Mouse (Mus musculus) gonadal fat pad, adult 2 months (tissue): ENCODE results near the gene Vsig10. TPM values are rescaled to one million over a fixed set of nuclear protein-coding genes. Genes with fewer than 3 reads are reported as not detected.
"Not testable (repeated sequence)": the region's sequence is repeated elsewhere in the genome, so short reads cannot be mapped to it uniquely, and the experiment has no call there.

Source experiments
- DNase-seq: peaks from one replicate; pipeline ENCODE4 v3.0.0-alpha.2; 2012; ENCODE audit warnings: low read depth
- polyA plus RNA-seq: library from polyadenylated mRNA; depleted of rRNA; stranded (reverse); fragments of >200 nt; gene quantifications from 2 replicates; pipeline ENCODE4 v1.2.3, GENCODE M21; 2012; rRNA removed

Vsig10 gene
- polyA plus RNA-seq: 16.7 and 20.7 TPM in 2 replicates

DNA sequence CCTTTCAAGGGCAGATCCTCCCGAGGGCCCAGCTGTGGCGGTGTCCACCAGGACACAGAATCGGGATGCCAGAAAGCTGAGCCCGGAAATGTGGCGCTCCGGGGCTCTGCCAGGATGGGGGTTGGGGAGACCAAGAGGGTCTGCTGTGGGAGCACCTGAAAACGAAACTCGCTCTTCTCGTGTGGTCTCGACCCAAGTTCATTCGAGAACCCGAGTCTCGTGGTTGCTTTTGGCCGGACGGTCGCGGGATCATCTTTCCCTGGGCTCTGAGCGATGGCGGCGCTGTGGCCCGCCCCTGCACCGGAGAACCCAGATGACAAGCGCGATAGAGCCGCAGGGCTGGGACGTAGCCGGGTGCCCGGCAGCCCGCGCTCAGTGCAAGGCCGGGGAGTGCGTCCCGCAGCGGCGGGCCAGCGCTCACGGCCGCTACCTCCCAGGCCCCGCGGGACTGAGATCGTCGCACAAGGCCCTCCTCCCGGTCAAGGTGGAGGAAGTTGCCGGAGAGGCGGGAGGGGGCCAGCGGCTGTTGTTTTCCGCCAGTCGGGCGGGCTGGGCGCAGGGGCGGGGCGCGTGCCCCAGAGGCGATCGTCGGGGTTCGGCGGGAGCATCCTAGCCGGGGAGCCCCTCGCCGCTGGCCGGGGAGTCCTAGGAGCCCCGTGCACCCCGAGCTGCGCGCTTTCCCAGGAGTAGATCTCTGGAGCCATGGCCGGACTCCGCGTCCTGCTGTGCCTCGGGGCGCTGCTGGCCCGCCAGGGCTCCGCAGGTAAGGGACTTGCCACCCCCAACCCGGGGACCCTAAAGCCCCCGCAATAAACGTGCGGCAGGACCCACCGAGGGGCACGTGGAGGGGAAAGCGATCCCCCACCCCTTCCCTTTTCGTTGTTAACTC is at the start of gene Vsig10:
Gene Vsig10 (plus strand): TSS at position 343 of the 889 bp plus-strand sequence.
- no peak for DNase-seq

GRCm38 (mm10) chr5:117269395-117269794 is 49.5 kb upstream of the Vsig10 start:
- no peak for DNase-seq

DNA sequence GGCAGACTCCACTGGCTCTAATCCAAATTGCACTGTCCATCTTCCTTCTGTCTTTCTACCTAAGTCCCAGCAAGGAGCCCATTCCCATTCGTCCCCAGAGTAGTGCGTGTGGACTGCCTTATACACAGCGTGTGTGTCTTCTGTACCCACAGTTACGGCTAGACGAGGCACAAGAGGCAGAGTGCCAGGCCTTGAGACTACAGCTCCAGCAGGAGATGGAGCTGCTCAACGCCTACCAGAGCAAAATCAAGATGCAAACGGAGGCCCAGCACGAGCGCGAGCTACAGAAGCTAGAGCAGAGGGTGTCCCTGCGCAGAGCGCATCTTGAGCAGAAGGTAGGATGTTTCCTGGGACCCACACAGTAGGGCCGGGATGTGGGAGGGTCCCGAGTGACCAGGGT is 46.9 kb upstream of the Vsig10 start:
- DNase-seq: no peak

DNA sequence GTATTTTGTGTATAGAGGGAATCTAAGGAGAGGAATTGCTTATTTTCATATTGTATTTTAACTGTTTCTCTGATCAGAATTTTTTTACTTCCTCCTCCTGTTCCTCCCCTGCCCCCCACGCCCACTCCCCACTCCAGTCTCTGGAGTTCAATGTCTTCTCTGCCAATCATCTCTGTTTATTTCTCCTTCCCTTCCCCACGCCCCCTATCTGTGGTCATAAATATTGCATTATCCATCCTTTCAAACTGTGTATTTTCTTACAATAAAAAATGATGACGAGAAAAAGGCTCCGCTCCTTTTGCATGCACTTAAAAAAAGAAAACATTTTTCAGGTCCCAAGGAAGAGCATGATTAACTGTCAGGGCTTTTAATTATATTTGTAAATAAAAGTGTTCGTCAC is 44.1 kb upstream of the Vsig10 start:
- no peak for DNase-seq

- DNase-seq: no peak
Measured at GRCm38 (mm10) chr5:117277784-117278183, 41.1 kb upstream of the Vsig10 start.

DNA sequence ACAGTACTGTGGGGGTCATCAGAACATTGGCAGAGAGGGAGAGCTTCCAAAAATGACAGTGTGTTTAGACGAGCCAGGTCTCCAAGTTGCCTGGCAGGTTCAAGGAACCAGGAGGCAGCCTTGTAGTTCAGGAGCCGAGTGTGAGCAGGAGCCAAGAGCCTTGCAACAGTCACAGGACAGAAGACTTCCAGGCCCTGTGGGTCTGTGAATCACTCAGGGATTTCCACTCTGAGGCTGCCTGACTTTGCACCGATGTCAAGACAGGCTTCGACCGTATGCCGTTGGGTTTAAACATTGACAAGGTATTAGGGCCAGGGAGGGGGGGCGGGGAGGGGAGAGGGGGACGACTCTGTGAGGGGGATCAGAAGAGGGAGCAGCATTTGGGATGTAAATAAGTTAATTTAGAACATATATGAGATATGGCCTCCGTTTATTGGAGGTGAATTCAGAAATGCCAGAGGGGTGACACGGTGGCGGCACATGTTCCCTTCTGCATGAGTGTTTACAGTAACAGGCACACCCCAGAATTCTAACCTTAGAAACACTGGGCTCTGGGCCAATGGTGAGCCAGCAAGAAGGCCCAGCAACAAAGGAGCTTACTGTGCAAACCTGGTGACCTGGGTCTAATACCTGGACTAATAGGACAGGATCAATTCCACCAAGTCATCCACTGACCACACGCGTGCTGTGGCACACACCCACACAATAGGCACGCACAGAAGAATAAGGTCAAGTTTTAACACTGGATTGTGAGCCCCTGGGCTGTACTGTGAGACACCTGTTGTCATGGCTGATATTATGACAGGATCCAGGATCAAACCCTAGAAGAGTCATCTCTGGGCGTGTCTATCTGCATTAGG is 39.8 kb upstream of the Vsig10 start:
- DNase-seq: peak; percentile 69

DNA sequence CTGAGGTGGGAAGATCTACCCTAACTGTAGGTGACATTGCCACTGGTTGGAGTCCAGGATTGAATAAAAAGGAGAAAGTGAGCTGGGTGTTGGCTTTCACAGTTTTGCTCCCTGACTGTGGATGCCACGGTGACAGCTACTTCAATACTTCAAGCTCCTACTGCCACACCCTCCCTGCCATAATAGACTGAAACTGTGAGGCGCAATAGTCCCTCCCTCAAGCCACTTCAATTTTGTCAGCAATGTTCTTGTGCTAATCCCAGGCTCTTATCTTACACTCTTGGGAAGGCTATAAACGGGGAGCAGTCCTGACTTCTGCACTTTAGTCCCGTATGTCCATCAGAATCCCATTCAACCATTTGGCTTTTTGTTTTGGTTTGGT is 39.2 kb upstream of the Vsig10 start:
- DNase-seq: no peak

- no peak for DNase-seq
Measured at GRCm38 (mm10) chr5:117281536-117281935, 37.3 kb upstream of the Vsig10 start.

DNA sequence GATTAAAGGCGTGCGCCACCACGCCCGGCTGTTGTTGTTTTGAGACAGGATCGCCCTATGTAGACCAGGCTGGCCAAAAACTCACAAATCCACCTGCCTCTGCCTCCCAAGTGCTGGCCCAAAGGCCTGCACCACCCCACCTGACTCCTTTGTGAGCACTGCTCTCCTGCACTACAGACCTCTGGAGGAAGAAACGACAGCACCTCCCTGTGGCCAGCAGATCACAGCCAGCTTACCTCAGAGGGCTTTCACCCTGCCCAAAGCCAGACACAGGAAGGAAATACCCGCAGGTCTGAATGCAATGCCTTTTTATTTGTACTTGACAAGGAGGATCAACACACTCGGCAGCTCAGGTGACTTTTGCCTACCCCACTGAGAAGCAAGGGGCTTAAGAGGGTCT is 36.5 kb upstream of the Vsig10 start:
- DNase-seq: no peak

GRCm38 (mm10) chr5:117284029-117284428 is 34.9 kb upstream of the Vsig10 start:
- DNase-seq: no peak

DNA sequence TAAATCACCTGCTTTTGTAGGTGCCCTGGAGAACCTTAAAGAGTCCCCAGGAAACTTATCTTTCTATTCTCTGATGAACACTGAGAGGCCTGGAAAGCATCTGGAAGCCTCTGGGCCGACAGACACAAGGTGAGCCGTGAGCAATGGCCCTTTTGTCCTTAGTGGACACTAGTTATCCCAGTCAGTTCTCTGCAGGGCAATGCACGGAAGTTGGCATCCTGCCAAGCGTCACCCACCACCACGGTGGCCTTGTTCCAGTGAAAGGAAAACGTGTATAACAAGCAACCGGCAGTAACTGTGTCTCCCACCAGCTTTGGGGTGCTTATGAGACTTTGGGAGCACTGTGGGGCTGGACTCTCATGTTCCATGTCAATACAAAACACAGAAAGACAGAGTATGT is 34.2 kb upstream of the Vsig10 start:
- no peak for DNase-seq

GRCm38 (mm10) chr5:117285266-117285665 is 33.6 kb upstream of the Vsig10 start:
- no peak for DNase-seq

DNA sequence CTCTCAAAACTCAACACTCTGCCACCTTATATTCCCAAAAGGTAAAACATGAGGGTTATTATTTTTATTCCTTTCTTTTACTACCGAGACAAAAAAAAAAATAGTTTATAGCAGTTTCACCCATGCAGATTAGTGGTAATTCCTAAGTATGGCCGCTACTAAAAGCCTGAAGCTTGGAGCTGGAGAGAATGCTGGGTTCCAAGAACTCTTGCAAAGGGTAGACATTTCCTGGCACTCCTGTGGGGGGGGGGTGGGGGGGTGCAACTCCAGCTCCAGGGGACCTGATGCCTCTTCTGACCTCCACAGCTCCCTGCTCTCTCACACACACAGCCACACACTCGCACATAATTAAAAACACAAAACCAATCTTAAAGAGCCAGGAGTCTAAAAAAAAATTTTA is 32.6 kb upstream of the Vsig10 start:
- DNase-seq: no peak

DNA sequence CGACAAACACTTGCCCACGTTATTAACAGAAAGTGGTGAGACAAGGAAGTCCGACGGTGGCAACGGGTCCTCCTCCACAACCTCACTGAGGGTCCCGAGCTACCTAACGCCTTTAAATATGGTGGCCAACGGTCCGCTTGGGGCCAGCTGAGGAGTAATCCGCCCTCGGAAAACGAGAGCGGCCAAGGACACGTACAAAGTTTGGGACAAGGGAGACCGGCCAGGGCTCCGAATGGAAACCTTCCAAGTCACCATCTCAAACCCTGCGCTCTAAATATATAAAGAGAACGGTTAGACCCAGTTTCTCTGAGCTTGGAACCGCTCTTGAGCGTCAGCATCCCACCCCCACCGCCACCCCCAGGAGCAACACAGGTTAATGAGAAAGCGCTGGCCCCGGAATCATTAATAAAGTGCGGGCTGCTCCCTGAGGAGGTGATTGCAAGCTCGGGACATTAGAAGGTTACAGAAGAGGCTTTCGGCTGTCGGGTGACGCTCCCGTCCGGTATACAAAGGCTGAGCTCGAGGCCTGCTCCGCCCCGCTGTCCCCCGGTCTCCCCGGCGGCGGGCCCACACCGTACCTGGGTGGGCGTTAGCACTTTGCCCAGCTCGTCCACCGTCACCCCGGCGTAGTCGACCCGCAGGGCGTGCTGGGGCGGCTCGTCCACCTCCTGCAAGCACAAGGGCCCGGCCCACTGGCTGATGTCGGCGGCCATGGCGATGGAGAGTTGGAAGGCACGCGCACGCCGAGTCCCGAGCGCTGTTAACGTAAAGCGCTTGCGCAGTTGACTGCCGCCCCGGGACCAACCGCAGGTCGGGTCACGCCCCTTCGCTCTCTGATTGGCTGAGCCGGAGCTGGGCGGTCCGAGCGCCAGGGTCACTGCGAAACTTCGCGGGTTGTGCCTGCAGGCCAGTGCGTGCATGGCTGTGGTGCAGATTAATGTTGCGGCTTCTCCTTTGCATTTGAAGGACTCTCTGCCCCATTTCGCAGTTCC is 31.8 kb upstream of the Vsig10 start, which contains the start of gene Pebp1:
Gene Pebp1 (minus strand): TSS at position 795 of the 992 bp plus-strand sequence.
- no peak for DNase-seq

DNA sequence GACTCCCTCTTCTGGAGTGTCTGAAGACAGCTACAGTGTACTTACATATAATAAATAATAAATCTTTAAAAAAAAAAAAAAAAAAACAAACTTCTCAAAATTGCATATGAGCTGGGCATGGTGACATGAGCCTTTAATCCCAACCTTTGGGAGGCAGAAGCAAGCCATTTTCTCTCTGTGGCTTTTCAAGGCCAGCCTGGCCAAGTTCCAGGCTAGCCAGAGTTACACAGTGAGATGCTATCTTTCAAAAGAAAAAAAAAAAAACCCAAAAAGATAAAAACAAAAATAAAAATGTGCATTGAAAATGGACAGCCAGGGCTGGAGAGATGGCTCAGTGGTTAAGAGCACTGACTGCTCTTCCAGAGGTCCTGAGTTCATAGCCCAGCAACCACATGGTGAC is 29.2 kb upstream of the Vsig10 start:
- no peak for DNase-seq

DNA sequence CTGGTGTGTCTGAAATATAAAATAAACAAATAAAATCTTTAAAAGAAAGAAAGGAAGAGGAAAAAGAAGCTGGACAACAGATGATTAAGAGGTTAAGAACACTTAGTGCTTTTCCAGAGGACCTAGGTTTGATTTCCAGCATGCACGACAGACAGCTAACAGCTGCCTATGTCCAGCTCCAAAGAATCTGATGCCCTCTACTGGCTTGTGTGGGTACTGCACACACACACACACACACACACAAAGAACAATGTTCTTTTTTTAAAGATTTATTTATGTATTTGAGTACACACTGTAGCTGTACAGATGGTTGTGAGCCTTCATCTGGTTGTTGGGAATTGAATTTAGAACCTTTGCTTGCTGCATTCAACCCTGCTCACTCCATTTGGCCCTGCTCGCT is 28.8 kb upstream of the Vsig10 start:
- no peak for DNase-seq

DNA sequence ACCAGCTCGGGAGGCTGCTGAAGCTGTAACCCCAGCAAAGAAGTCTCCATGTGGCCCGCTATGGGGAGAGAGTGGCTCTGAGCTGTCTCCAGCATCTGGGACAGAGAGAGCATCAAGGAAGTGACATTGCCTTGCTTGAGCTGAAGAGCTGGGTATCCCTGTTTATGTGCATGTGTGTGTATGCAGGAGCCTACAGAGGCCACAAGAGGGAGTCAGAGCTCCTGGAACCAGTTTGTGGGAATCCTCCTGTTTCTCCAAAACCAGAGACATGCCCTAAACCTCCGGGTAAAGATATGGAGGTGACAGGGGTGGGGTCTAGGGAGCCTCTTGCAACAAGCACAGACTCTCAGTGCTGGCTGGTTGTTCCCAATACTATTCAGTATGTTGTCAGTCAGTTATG is 27.6 kb upstream of the Vsig10 start:
- DNase-seq: no peak

GRCm38 (mm10) chr5:117292547-117292946 is 26.3 kb upstream of the Vsig10 start:
- DNase-seq: no peak

DNA sequence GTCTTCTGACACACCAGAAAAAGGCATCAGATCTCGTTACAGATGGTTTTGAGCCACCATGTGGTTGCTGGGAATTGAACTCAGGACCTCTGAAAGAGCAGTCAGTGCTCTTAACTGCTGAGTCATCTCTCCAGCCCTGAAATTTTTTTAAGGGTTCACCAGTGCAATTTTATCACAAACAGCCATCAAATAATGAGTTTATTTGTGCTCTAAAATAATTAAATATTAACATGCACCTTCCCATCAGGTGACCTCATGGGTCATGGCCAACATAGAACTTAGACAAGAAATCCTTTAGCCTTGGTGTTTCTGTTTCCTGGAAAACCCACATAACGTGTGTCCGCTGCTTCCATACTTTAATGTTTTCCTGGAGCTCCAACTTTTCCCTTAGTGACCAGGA is 25.1 kb upstream of the Vsig10 start:
- not testable (repeated sequence) for DNase-seq

GRCm38 (mm10) chr5:117295011-117295410 is 23.9 kb upstream of the Vsig10 start:
- DNase-seq: no peak

DNA sequence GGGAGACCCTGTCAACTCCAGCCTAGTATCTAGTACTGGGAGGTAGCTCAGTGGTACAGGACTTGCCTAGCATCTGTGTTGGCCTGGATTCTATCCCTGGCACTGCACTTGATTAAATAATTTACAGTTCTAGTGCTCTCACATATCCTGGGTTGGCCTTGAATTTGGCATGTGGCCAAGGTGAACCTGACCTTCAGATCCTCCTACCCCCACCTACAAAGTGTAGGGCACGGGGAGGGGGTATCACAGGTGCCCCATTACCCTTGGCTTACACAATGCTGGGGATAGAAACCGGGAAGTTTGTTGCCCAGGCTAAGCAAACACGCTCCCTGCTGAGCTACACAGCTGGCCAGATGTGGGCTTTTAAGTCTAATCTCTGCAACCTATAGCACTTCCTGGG is 16.0 kb upstream of the Vsig10 start:
- DNase-seq: no peak
